Mouse (Mus musculus): ENCODE measurements around the gene Lhx5. TPM values are rescaled to one million over a fixed set of nuclear protein-coding genes. Genes with fewer than 3 reads are reported as not detected.
A peak's percentile ranks its signal among the peaks of the same experiment; 100 is the strongest.

Lhx5 gene
- polyA plus RNA-seq, 1 experiment from 2014 or later: 22.7 TPM

- H3K27me3 ChIP-seq (ENCODE audit: control insufficient read depth, insufficient read depth, low read length): peaks cover 81% of the 10 kb centered on the region
- peak overlapping the region; percentile 68; the same call in 1 of the 2 replicates for H3K27ac ChIP-seq (ENCODE audit: low read depth, low read length)
- DNase-seq (ENCODE audit: low spot score) (peak; percentile 61), ATAC-seq (replicated peaks; ENCODE audit: low FRiP score) (no peak)
- 5% methylated on average over 21 of the region's 21 CpGs for WGBS
- H3K4me3 ChIP-seq (ENCODE audit: low read depth, low read length): peak overlapping the region; percentile 24; the same call in 1 of the 2 replicates
- H3K36me3 ChIP-seq (ENCODE audit: control insufficient read depth, insufficient read depth, low read length): no peaks in the 10 kb centered on the region
- H3K4me2 ChIP-seq (ENCODE audit: low read depth, low read length, severe bottlenecking): peak overlapping the region; percentile 39
- peaks cover 9% of the 10 kb centered on the region; the same call in 1 of the 2 replicates for H3K4me1 ChIP-seq (replicated peaks; ENCODE audit: control insufficient read depth, insufficient read depth, low read length)
- no peaks in the 10 kb centered on the region for H3K9me3 ChIP-seq (ENCODE audit: control insufficient read depth, low read length)
- H3K9ac ChIP-seq (ENCODE audit: low read length): peak overlapping the region; percentile 35; the same call in 1 of the 2 replicates
Observed at GRCm38 (mm10) chr5:120428189-120428838, 3.2 kb upstream of the Lhx5 start.

- 3% methylated on average over 5 of the region's 6 CpGs for WGBS
- H3K4me1 ChIP-seq (replicated peaks; ENCODE audit: control insufficient read depth, insufficient read depth, low read length): peaks cover 11% of the 10 kb centered on the region; the same call in 1 of the 2 replicates
- no peaks in the 10 kb centered on the region for H3K36me3 ChIP-seq (ENCODE audit: control insufficient read depth, insufficient read depth, low read length)
- 0 out of 2 replicates have a peak overlapping the region, but pooled peaks have one; percentile 5 for H3K4me3 ChIP-seq (ENCODE audit: low read depth, low read length)
- H3K27me3 ChIP-seq (ENCODE audit: control insufficient read depth, insufficient read depth, low read length): peaks cover 84% of the 10 kb centered on the region
- ATAC-seq (replicated peaks; ENCODE audit: low FRiP score) (no peak), DNase-seq (ENCODE audit: low spot score) (peak; percentile 51)
- no peak overlapping the region for H3K27ac ChIP-seq (ENCODE audit: low read depth, low read length)
- H3K9ac ChIP-seq (ENCODE audit: low read length): no peak overlapping the region; the same call in 1 of the 2 replicates
- H3K4me2 ChIP-seq (ENCODE audit: low read depth, low read length, severe bottlenecking): peak overlapping the region; percentile 39; the same call in 1 of the 2 replicates
- no peaks in the 10 kb centered on the region for H3K9me3 ChIP-seq (ENCODE audit: control insufficient read depth, low read length)
Observed at GRCm38 (mm10) chr5:120428990-120429389, 2.5 kb upstream of the Lhx5 start.

GRCm38 (mm10) chr5:120429692-120430091, 1.8 kb upstream of the Lhx5 start:
- peaks cover 11% of the 10 kb centered on the region; the same call in 1 of the 2 replicates for H3K4me1 ChIP-seq (replicated peaks; ENCODE audit: control insufficient read depth, insufficient read depth, low read length)

GRCm38 (mm10) chr5:120431001-120431583, 407 bp upstream of the Lhx5 start:
- no peaks in the 10 kb centered on the region for H3K36me3 ChIP-seq (ENCODE audit: control insufficient read depth, insufficient read depth, low read length)

More at GRCm38 (mm10) chr5:120429692-120430091, 1.8 kb upstream of the Lhx5 start:
- no peaks in the 10 kb centered on the region for H3K36me3 ChIP-seq (ENCODE audit: control insufficient read depth, insufficient read depth, low read length)
- H3K4me3 ChIP-seq (ENCODE audit: low read depth, low read length): peak overlapping the region; percentile 22
- H3K27ac ChIP-seq (ENCODE audit: low read depth, low read length): no peak overlapping the region; the same call in 1 of the 2 replicates
- DNase-seq (ENCODE audit: low spot score): peak; percentile 49
- no peaks in the 10 kb centered on the region for H3K9me3 ChIP-seq (ENCODE audit: control insufficient read depth, low read length)
- peaks cover 85% of the 10 kb centered on the region for H3K27me3 ChIP-seq (ENCODE audit: control insufficient read depth, insufficient read depth, low read length)
- H3K9ac ChIP-seq (ENCODE audit: low read length): peak overlapping the region; percentile 43
- 16% methylated on average over 6 of the region's 6 CpGs for WGBS
- no peak for ATAC-seq (replicated peaks; ENCODE audit: low FRiP score)
- H3K4me2 ChIP-seq (ENCODE audit: low read depth, low read length, severe bottlenecking): peak overlapping the region; percentile 57

GRCm38 (mm10) chr5:120432486-120433015, 1.1 kb downstream of the Lhx5 start:
- H3K4me3 ChIP-seq (ENCODE audit: low read depth, low read length): peak overlapping the region; percentile 52
- WGBS: under 1% methylated on average over 9 of the region's 9 CpGs
- H3K9me3 ChIP-seq (ENCODE audit: control insufficient read depth, low read length): no peaks in the 10 kb centered on the region
- DNase-seq (ENCODE audit: low spot score) (peak; percentile 67), ATAC-seq (replicated peaks; ENCODE audit: low FRiP score) (no peak)
- H3K27me3 ChIP-seq (ENCODE audit: control insufficient read depth, insufficient read depth, low read length): peaks cover 83% of the 10 kb centered on the region
- H3K4me2 ChIP-seq (ENCODE audit: low read depth, low read length, severe bottlenecking): peak overlapping the region; percentile 77
- H3K4me1 ChIP-seq (replicated peaks; ENCODE audit: control insufficient read depth, insufficient read depth, low read length): peaks cover 19% of the 10 kb centered on the region
- H3K27ac ChIP-seq (ENCODE audit: low read depth, low read length): 0 out of 2 replicates have a peak overlapping the region, but pooled peaks have one; percentile 72
- no peaks in the 10 kb centered on the region for H3K36me3 ChIP-seq (ENCODE audit: control insufficient read depth, insufficient read depth, low read length)
- H3K9ac ChIP-seq (ENCODE audit: low read length): peak overlapping the region; percentile 76

More at GRCm38 (mm10) chr5:120431001-120431583, 407 bp upstream of the Lhx5 start:
- DNase-seq (ENCODE audit: low spot score) (peak; percentile 69), ATAC-seq (replicated peaks; ENCODE audit: low FRiP score) (no peak; the same call in 1 of the 2 replicates)
- H3K9me3 ChIP-seq (ENCODE audit: control insufficient read depth, low read length): no peaks in the 10 kb centered on the region
- H3K4me2 ChIP-seq (ENCODE audit: low read depth, low read length, severe bottlenecking): peak overlapping the region; percentile 57
- peak overlapping the region; percentile 59 for H3K9ac ChIP-seq (ENCODE audit: low read length)
- H3K4me3 ChIP-seq (ENCODE audit: low read depth, low read length): peak overlapping the region; percentile 52
- WGBS: under 1% methylated on average over 30 of the region's 30 CpGs
- peaks cover 14% of the 10 kb centered on the region for H3K4me1 ChIP-seq (replicated peaks; ENCODE audit: control insufficient read depth, insufficient read depth, low read length)
- peaks cover 88% of the 10 kb centered on the region for H3K27me3 ChIP-seq (ENCODE audit: control insufficient read depth, insufficient read depth, low read length)
- H3K27ac ChIP-seq (ENCODE audit: low read depth, low read length): peak overlapping the region; percentile 31

GRCm38 (mm10) chr5:120433135-120433760, 1.7 kb downstream of the Lhx5 start:
- H3K27me3 ChIP-seq (ENCODE audit: control insufficient read depth, insufficient read depth, low read length): peaks cover 81% of the 10 kb centered on the region
- H3K9ac ChIP-seq (ENCODE audit: low read length): peak overlapping the region; percentile 76
- ATAC-seq (replicated peaks; ENCODE audit: low FRiP score): no peak

GRCm38 (mm10) chr5:120434231-120434735, 2.8 kb downstream of the Lhx5 start:
- H3K4me3 ChIP-seq (ENCODE audit: low read depth, low read length): peak overlapping the region; percentile 52
- peak overlapping the region; percentile 77 for H3K4me2 ChIP-seq (ENCODE audit: low read depth, low read length, severe bottlenecking)
- peak; percentile 63 for DNase-seq (ENCODE audit: low spot score)
- H3K9ac ChIP-seq (ENCODE audit: low read length): peak overlapping the region; percentile 76
- H3K27me3 ChIP-seq (ENCODE audit: control insufficient read depth, insufficient read depth, low read length): peaks cover 79% of the 10 kb centered on the region
- WGBS: 4% methylated on average over 21 of the region's 21 CpGs
- no peaks in the 10 kb centered on the region for H3K9me3 ChIP-seq (ENCODE audit: control insufficient read depth, low read length)
- H3K4me1 ChIP-seq (replicated peaks; ENCODE audit: control insufficient read depth, insufficient read depth, low read length): peaks cover 20% of the 10 kb centered on the region
- ATAC-seq (replicated peaks; ENCODE audit: low FRiP score): no peak
- no peaks in the 10 kb centered on the region for H3K36me3 ChIP-seq (ENCODE audit: control insufficient read depth, insufficient read depth, low read length)
- no peak overlapping the region for H3K27ac ChIP-seq (ENCODE audit: low read depth, low read length)

More at GRCm38 (mm10) chr5:120433135-120433760, 1.7 kb downstream of the Lhx5 start:
- Histone ChIP-seq H3K36me3 (ENCODE audit: control insufficient read depth, insufficient read depth, low read length) (no peaks in the 10 kb centered on the region), H3K9me3 (ENCODE audit: control insufficient read depth, low read length) (no peaks in the 10 kb centered on the region), H3K27ac (ENCODE audit: low read depth, low read length) (no peak overlapping the region), H3K4me1 (replicated peaks; ENCODE audit: control insufficient read depth, insufficient read depth, low read length) (peaks cover 21% of the 10 kb centered on the region), H3K4me2 (ENCODE audit: low read depth, low read length, severe bottlenecking) (peak overlapping the region; percentile 77), H3K4me3 (ENCODE audit: low read depth, low read length) (peak overlapping the region; percentile 52)
- WGBS: 0% methylated on average over 13 of the region's 13 CpGs
- DNase-seq (ENCODE audit: low spot score): peak; percentile 72
